12 mouse cellular contexts compared by ENCODE assay signal in genomic region chr9:96235477-96235876, GRCm38 (mm10).
DNase-seq lines count a peak whose midpoint lies in the region.
"Had no signal": no experiment of that assay in that cellular context is flagged by ENCODE, and none has a peak within 500 bp of the region (broad histone marks: within the 10 kb centered on the region; RNA-seq: fewer than 3 reads in every experiment).

No protein-coding gene starts in this region.

- peak; percentile 11 for DNase-seq in cerebellum, adult 11-12 months
- no peak for DNase-seq in cerebellum, adult 11 months
- DNase-seq in cerebellum, adult 9-11 months = peak; percentile 27
- DNase-seq in cerebellum, postnatal 10 days = no peak
- peak; percentile 8 for DNase-seq in retina, postnatal 1 day
- no peak for DNase-seq in retina, embryonic 14.5 days (ENCODE audit: low spot score)
- no peak for DNase-seq in spleen, postnatal 36 days (ENCODE audit: low spot score in 2 of 2)
- DNase-seq: adrenal gland, postnatal 14 days; gastrocnemius, postnatal 36 days; heart, adult 18-20 months; heart, postnatal 14 days; kidney, adult 11 months had no signal

Comparison
In these comparisons a context has a peak if more than half of its experiments do, and no peak if none do; other contexts are left out.
1. DNase-seq: peak in cerebellum, adult 11-12 months (single experiment), cerebellum, adult 9-11 months (single experiment) and retina, postnatal 1 day (single experiment); none in cerebellum, adult 11 months (single experiment), cerebellum, postnatal 10 days (0 of 2), retina, embryonic 14.5 days (single experiment) and spleen, postnatal 36 days (0 of 2).